Mouse (Mus musculus) gastrocnemius, postnatal 36 days (tissue): ENCODE measurements around the gene Ppp2r2c. TPM values are rescaled to one million over a fixed set of nuclear protein-coding genes. Genes with fewer than 3 reads are reported as not detected.

ENCODE experiments used
- total RNA-seq, 2 experiments: library from RNA; stranded (reverse); gene quantifications; 2 replicates each; pipeline ENCODE4 v1.2.3; 2021

Ppp2r2c gene
- total RNA-seq, 2 experiments from 2014 or later: 0.23 to 0.32 TPM

Other genes with a start within 250 kb of the Ppp2r2c start
- gene D5Ertd579e, start 172.5 kb upstream of the Ppp2r2c start, total RNA-seq: 10 to 100 TPM; 70.4 to 74.0 TPM
- 1 to 10 TPM; 6.7 to 7.8 TPM for gene Bloc1s4, start 119.9 kb upstream of the Ppp2r2c start, total RNA-seq
- 100 to 1,000 TPM; 218 to 221 TPM for gene Mrfap1, start 71.7 kb upstream of the Ppp2r2c start, total RNA-seq
- 1 to 10 TPM; 3.6 to 4.1 TPM for gene Man2b2, start 37.9 kb upstream of the Ppp2r2c start, total RNA-seq
- gene Wfs1, start 120.7 kb downstream of the Ppp2r2c start, total RNA-seq: 10 to 100 TPM; 56.1 to 56.5 TPM
- not detected for gene Gm1043, start 216.9 kb downstream of the Ppp2r2c start, total RNA-seq